Comparison of ENCODE assay signal across 14 mouse cellular contexts in genomic region chr2:102948481-102948857, GRCm38 (mm10). TPM values are rescaled to one million over a fixed set of nuclear protein-coding genes. Genes with fewer than 3 reads are reported as not detected.
DNase-seq lines count a peak whose midpoint lies in the region; ATAC-seq and TF ChIP-seq lines count a peak whose summit lies in the region.
"Had no signal": no experiment of that assay in that cellular context is flagged by ENCODE, and none has a peak within 500 bp of the region (broad histone marks: within the 10 kb centered on the region; RNA-seq: fewer than 3 reads in every experiment).

No protein-coding gene starts in this region.

- no peaks in the 10 kb centered on the region for H3K79me2 ChIP-seq in macrophage (ENCODE audit: inconsistent target)

- intact Hi-C loops in heart, postnatal 14 days (cut with DNase I) = no loop called here

- CTCF ChIA-PET in Patski (lab: Charles Lee) = interaction anchor here (0.6 to 0.8 kb wide), 2 partner anchors 10 to 28 kb away, joined by 3 read pairs; no protein-coding TSS in a partner anchor

- no peak overlapping the region for H3K4me3 ChIP-seq in macrophage (ENCODE audit: inconsistent target)
- H3K4me3 ChIP-seq: erythroblast, embryonic 14.5 days; hindbrain, embryonic 12.5 days; limb, embryonic 13.5 days had no signal

- no peaks in the 10 kb centered on the region for H3K27me3 ChIP-seq in Patski
- H3K27me3 ChIP-seq: hindbrain, embryonic 12.5 days; limb, embryonic 13.5 days had no signal

- 0% methylated on average over 4 of the region's 4 CpGs for WGBS in macrophage (ENCODE audit: missing documents)

- H3K27ac ChIP-seq in macrophage = peak overlapping the region; percentile 83
- H3K27ac ChIP-seq: hindbrain, embryonic 12.5 days; limb, embryonic 13.5 days had no signal

- in situ Hi-C loops in Patski (cut with MboI; ENCODE audit: low pct_unique_long_range_greater_than_20kb) = no loop called here

- H3K36me3 ChIP-seq in macrophage (ENCODE audit: inconsistent target) = no peaks in the 10 kb centered on the region
- H3K36me3 ChIP-seq: hindbrain, embryonic 12.5 days; limb, embryonic 13.5 days had no signal

- no peak for TF ChIP-seq CTCF in Patski (IDR thresholded peaks at IDR 0.05)

- POLR2A ChIA-PET in Patski (lab: Charles Lee) = no interaction called here

- ATAC-seq in Patski = peak; percentile 37

- peak; percentile 35 for DNase-seq in heart, adult 11 months
- no peak for DNase-seq in heart, postnatal 14 days
- peak; percentile 58 for DNase-seq in A20 (ENCODE audit: low read depth, low spot score)
- DNase-seq in Patski (ENCODE audit: low read depth, low spot score) = peak; percentile 43
- no peak for DNase-seq in frontal cortex, postnatal 14 days (ENCODE audit: low spot score in 2 of 2)
- no peak for DNase-seq in kidney, adult 18-20 months
- no peak for DNase-seq in urinary bladder, adult 2 months (ENCODE audit: low spot score)
- DNase-seq: kidney, adult 9 months; layer of hippocampus, adult 9-11 months; lung, postnatal 4 days had no signal

RNA-seq across cellular contexts. Expression of gene Cd44, which starts 47.0 kb away (rescaled TPM):
- 10 to 100 TPM; 13.5 to 15.0 TPM for total RNA-seq in heart, postnatal 14 days (2021)
- polyA plus RNA-seq in Patski (2021) (145 TPM), macrophage (2018) (109 to 325 TPM (median 215 TPM) in 3 replicates)
- total RNA-seq in macrophage (2018; cell fraction: chromatin; rRNA removed) = 1,000 to 10,000 TPM in 9 of 26 experiments, 100 to 1,000 TPM in 11, 10 to 100 TPM in 6; 63.7 to 5,506 (median 273) TPM
- 1,000 to 10,000 TPM in 1 of 26 experiments, 100 to 1,000 TPM in 21, 10 to 100 TPM in 4; 88.7 to 1,140 (median 221) TPM for total RNA-seq in macrophage (2018; cell fraction: cytosol; rRNA removed)
- total RNA-seq in macrophage (2018; cell fraction: nucleus; rRNA removed) = 1,000 to 10,000 TPM in 7 of 26 experiments, 100 to 1,000 TPM in 19; 112 to 3,963 (median 377) TPM
- polyA plus RNA-seq in urinary bladder, adult 2 months (2012; rRNA removed) = 26.9 and 32.5 TPM in 2 replicates

Comparison
In these comparisons a context has a peak if more than half of its experiments do, and no peak if none do; other contexts are left out.
1. DNase-seq: peak in heart, adult 11 months (single experiment), A20 (single experiment) and Patski (single experiment); none in heart, postnatal 14 days (0 of 2), frontal cortex, postnatal 14 days (0 of 2), kidney, adult 18-20 months (single experiment) and urinary bladder, adult 2 months (single experiment).